Mouse (Mus musculus) embryo, embryonic 11.5 days (tissue): Measurements from ENCODE around the gene Ppp1r26.
A peak's percentile ranks its signal among the peaks of the same experiment; 100 is the strongest.

Experiments used
- DNase-seq: peaks from one replicate; pipeline ENCODE4 v3.0.0-alpha.2; 2012; ENCODE audit warnings: low read depth, low spot score

Ppp1r26 gene

GRCm38 (mm10) chr2:28446515-28447314 lies at the start of gene Ppp1r26:
TSS of gene Ppp1r26 (plus strand) at chr2:28446800.
- DNase-seq = no peak

GRCm38 (mm10) chr2:28396928-28397327 lies 49.7 kb upstream of the Ppp1r26 start:
- no peak for DNase-seq

DNA sequence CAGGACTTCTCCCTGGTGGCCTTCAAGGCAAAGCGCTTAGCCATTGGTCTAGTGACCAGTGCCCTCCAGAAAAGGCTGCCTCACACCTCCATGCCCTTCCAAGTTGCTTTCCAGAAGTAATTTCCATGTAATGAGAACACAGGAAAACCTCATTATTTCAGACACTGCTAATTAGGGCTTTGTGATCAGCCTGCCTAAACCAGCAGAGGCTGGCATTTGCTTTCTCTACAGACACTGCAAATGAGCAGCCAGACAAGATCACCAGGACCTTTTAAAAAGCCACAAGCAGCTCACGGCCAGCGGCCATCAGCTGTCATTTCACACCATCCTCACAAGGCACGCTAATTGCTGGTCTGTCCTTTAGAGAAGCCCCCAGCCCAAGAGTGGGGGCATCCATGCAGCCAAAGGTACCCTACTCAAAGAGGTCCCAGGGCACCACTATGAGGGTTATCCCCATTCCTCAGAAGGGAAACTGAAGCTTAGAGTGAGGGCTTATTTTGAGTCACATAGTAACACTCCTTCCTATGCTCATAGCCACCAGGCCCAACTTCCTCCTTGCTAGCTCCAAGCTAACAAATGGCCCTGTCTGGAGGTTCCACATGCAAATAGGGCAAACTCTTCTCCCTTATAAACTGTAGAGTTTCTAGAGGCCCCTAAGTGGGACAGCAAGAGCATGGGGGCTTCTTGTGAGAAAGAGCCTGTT lies 49.0 kb upstream of the Ppp1r26 start:
- no peak for DNase-seq

DNA sequence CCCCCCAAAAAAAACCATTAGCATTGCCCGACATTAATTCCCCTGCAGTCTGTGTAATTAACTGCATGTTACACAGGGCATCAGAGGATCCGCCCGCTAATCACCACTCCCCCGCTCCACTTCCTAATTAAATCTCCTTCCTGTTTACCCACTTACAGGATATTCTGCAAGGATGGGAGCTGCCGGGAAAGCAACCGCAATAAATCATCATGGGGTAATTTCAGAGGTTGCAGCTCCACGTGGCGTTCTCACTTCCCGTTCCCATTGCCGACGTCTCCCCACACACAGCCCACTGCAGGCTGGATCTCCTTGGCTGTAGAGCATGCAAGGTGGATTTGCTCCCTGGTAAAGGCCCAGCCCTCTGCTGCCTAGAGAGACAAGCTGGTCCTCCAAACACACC lies 45.0 kb upstream of the Ppp1r26 start:
- DNase-seq = no peak

DNA sequence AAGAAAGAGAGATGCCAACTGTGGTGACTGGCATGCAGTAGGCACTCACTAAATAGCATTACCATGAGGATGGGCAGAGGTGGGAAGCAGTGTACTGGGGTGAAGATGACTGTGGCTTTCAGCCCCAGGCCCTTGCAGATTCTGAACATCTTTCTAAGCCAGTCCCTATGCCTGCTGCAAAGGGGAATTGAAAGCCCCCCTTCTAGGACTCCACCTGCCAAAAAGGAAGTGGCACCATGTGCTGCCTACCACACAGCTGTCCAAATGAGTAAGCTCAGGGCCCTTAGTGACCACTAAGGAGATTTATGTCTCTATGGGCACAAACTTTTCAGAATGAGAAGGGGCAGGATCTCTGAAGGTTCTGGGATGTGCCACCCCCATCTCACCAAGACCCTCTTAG lies 44.5 kb upstream of the Ppp1r26 start:
- no peak for DNase-seq

DNA sequence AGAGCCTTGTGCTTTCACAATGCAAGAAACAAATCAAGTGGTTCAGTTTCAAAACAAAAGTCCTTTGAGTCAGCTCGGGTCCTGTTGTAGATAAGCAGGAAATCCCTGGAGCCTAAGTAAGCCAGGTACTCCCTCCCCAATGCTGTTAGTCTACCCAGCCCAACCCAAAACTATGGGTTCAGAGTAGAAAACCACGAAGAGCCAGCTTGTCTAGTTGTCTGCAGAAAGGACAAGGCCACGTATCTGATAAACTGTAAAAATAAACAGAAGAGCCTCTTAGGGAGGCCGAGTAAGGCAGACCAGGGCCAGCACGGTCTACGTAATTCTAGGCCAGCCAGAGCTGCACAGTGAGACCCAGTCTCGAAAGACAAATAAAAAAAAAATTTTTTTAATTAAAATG lies 38.8 kb upstream of the Ppp1r26 start:
- DNase-seq = no peak

- no peak for DNase-seq
Observed at GRCm38 (mm10) chr2:28409144-28409543, 37.5 kb upstream of the Ppp1r26 start.

- no peak for DNase-seq
Observed at GRCm38 (mm10) chr2:28409566-28409965, 37.0 kb upstream of the Ppp1r26 start.

DNA sequence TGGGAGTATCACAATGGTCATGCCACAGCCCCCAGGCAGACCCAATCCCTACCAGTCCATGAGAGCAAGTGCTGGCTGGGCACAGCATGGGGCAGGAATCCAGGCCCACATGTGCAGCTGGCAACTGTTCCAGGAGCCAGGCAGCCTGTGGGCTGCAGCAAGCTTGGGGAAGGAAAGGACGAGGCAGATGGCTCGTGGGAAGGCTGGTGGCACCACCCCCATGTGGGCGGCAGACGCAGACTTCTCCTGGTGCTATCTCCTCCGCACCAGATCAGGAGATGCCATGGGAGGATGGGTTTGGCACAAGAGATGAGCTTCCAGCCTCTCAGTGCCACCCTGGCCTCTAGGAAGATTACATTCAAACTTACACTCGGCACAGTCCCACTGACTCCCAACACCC lies 33.7 kb upstream of the Ppp1r26 start:
- no peak for DNase-seq

- no peak for DNase-seq
Observed at GRCm38 (mm10) chr2:28414116-28414756, 32.4 kb upstream of the Ppp1r26 start.

DNA sequence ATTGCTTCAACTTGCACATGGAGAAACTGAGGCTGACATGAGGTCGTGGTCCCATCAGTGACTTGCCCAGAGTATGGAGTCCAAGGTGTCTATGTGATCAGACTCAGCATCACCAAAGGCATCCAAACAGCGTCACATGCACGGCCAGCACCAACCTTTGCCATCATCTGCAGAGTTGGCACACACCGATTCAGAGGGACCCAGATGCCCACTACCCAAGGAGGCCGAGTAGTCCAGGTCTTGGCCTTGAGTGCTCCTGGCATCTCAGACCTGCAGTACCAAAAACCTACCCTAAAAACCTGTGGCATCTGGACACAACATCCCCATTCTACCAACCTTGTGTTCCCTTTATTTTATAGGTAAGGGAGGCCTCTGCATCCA lies 31.9 kb upstream of the Ppp1r26 start:
- DNase-seq = no peak

GRCm38 (mm10) chr2:28415387-28416024 lies 31.1 kb upstream of the Ppp1r26 start:
- no peak for DNase-seq

- DNase-seq = no peak
Observed at GRCm38 (mm10) chr2:28416511-28416910, 30.1 kb upstream of the Ppp1r26 start.

DNA sequence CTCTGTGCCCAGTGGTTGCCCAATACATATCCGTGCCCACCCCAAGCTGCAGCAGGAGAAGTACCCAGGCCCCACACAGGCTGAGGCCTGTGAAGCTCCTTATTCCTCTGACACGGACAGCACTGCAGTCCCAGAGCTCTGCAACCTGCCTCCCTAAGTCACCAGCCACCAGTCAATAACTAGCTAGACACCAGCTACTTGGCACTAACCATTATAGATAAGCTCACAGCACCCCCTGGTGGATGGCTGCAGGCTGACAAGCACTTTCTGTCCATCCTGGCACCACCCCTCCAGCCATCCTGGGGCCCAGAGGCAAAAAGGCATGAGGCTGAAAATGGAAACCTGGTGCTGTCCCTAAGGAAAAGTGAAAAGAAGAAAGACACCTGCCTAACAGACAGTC lies 28.6 kb upstream of the Ppp1r26 start:
- peak; percentile 74 for DNase-seq

- peak; percentile 79 for DNase-seq
Observed at GRCm38 (mm10) chr2:28419898-28420297, 26.7 kb upstream of the Ppp1r26 start.

GRCm38 (mm10) chr2:28423167-28423566 lies 23.4 kb upstream of the Ppp1r26 start:
- no peak for DNase-seq

DNA sequence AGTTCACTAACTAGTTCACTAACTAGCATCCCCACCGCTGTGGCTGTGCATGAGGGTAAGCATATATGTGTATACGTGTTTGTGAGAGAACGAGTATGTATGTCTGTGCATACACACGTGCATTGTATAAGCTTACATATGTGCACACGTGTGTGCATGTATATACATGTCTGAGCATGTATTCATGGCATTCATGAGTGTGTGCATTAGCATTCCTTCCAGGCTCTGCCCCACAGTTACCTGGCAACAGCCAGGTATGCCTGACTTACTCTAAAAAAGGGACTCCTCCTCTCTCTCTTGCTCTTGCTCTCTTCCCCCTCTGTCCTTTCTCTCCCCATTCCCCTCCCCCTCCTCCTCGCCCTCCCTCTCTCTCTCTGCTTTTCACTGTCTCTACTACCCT lies 19.4 kb upstream of the Ppp1r26 start:
- DNase-seq = no peak

- no peak for DNase-seq
Observed at GRCm38 (mm10) chr2:28430846-28431245, 15.8 kb upstream of the Ppp1r26 start.

- DNase-seq = no peak
Observed at GRCm38 (mm10) chr2:28432811-28433210, 13.8 kb upstream of the Ppp1r26 start.

GRCm38 (mm10) chr2:28433512-28433911 lies 13.1 kb upstream of the Ppp1r26 start:
- no peak for DNase-seq

- DNase-seq = no peak
Observed at GRCm38 (mm10) chr2:28435401-28435800, 11.2 kb upstream of the Ppp1r26 start.

DNA sequence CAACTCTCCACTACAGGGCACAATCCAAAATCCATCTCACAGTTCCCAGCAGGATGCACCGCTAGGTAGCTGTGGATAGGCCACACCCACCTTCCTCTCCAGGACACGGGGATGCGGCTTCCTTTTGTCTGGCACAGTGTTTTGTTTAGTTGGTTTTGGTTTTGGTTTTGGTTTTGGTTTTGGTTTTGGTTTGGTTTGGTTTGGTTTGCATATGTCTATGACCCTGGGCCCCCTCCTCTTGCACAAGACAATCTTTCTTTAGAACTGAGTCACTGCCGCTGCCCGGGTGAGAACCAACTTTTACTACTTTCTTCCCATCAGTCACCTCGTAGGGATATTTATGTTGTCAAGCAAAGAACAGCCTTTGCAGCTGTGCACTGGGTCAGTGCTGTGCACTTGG lies 5.8 kb upstream of the Ppp1r26 start:
- no peak for DNase-seq
